Mouse (Mus musculus): ENCODE measurements around the gene Zfp879. TPM values are rescaled to one million over a fixed set of nuclear protein-coding genes. Genes with fewer than 3 reads are reported as not detected.

Gene Zfp879
- polyA plus RNA-seq, 1 experiment from 2014 or later: 1.00 TPM

- DNase-seq (ENCODE audit: low spot score): peak; percentile 8
- Histone ChIP-seq H3K9ac (replicated peaks; ENCODE audit: low read length) (peak within 1 kb of the TSS; percentile 44), H3K4me3 (ENCODE audit: low read depth, low read length) (peak within 1 kb of the TSS; percentile 43), H3K4me1 (ENCODE audit: control insufficient read depth, insufficient read depth, low read length) (peaks cover 8% of the 10 kb centered on the region; the same call in 1 of the 2 replicates), H3K4me2 (ENCODE audit: low read depth, low read length) (peak within 1 kb of the TSS; percentile 90), H3K27ac (replicated peaks; ENCODE audit: low read depth, low read length) (no peak within 1 kb of the TSS), H3K27me3 (ENCODE audit: control insufficient read depth, insufficient read depth, low read length) (peaks cover 37% of the 10 kb centered on the region), H3K36me3 (replicated peaks; ENCODE audit: control insufficient read depth, insufficient read depth, low read depth, low read length) (no peaks in the 10 kb centered on the region), H3K9me3 (replicated peaks; ENCODE audit: control insufficient read depth, low read length) (no peaks in the 10 kb centered on the region)
- no peak for ATAC-seq (replicated peaks; ENCODE audit: insufficient number of reproducible peaks, low FRiP score, low TSS enrichment, low read depth)
- WGBS: 2% methylated on average over 11 of the region's 11 CpGs
These were observed 8.9 kb upstream of the Zfp879 start, which contains the start of gene Grm6 for GRCm38 (mm10) chr11:50850177-50850735. TSS of gene Grm6 (plus strand) at chr11:50850685.

DNA sequence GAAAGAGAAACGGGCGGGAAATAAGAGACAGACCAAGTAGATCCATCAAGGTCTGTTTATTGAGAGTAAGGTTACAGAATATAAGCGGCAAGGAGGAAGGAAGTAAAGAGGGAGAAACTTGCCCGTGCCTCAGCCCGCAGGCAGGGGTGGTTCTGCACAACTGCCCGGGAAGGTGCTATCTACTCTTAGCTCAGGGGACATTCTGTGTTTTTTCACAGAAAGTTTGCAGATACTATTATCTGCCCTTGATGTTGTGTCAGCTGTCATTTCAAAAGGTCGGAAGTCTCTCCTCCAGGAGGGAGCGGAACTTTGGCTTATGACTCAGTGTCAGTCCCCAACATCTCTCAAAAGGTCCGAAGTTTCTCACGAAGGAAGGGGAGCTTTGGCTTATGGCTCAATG, 8.0 kb upstream of the Zfp879 start:
- Histone ChIP-seq H3K4me3 (ENCODE audit: low read depth, low read length) (no peak overlapping the region), H3K4me1 (ENCODE audit: control insufficient read depth, insufficient read depth, low read length) (peaks cover 8% of the 10 kb centered on the region; the same call in 1 of the 2 replicates), H3K9ac (replicated peaks; ENCODE audit: low read length) (no peak overlapping the region), H3K27ac (replicated peaks; ENCODE audit: low read depth, low read length) (no peak overlapping the region), H3K9me3 (replicated peaks; ENCODE audit: control insufficient read depth, low read length) (no peaks in the 10 kb centered on the region), H3K4me2 (ENCODE audit: low read depth, low read length) (no peak overlapping the region), H3K36me3 (replicated peaks; ENCODE audit: control insufficient read depth, insufficient read depth, low read depth, low read length) (no peaks in the 10 kb centered on the region), H3K27me3 (ENCODE audit: control insufficient read depth, insufficient read depth, low read length) (peaks cover 37% of the 10 kb centered on the region)
- ATAC-seq (replicated peaks; ENCODE audit: insufficient number of reproducible peaks, low FRiP score, low TSS enrichment, low read depth) (no peak), DNase-seq (ENCODE audit: low spot score) (no peak)
- 5% methylated on average over 10 of the region's 10 CpGs for WGBS

- no peaks in the 10 kb centered on the region for H3K36me3 ChIP-seq (replicated peaks; ENCODE audit: control insufficient read depth, insufficient read depth, low read depth, low read length)
- ATAC-seq (replicated peaks; ENCODE audit: insufficient number of reproducible peaks, low FRiP score, low TSS enrichment, low read depth) (no peak), DNase-seq (ENCODE audit: low spot score) (no peak)
- H3K4me1 ChIP-seq (ENCODE audit: control insufficient read depth, insufficient read depth, low read length): peaks cover 8% of the 10 kb centered on the region; the same call in 1 of the 2 replicates
- no peaks in the 10 kb centered on the region for H3K9me3 ChIP-seq (replicated peaks; ENCODE audit: control insufficient read depth, low read length)
- no peak overlapping the region for H3K4me3 ChIP-seq (ENCODE audit: low read depth, low read length)
- 43% methylated on average over 3 of the region's 3 CpGs for WGBS
- H3K9ac ChIP-seq (replicated peaks; ENCODE audit: low read length): no peak overlapping the region
- no peak overlapping the region for H3K27ac ChIP-seq (replicated peaks; ENCODE audit: low read depth, low read length)
- no peak overlapping the region for H3K4me2 ChIP-seq (ENCODE audit: low read depth, low read length)
- H3K27me3 ChIP-seq (ENCODE audit: control insufficient read depth, insufficient read depth, low read length): peaks cover 37% of the 10 kb centered on the region
These were observed 7.3 kb upstream of the Zfp879 start for GRCm38 (mm10) chr11:50848520-50849137.

- Histone ChIP-seq H3K36me3 (replicated peaks; ENCODE audit: control insufficient read depth, insufficient read depth, low read depth, low read length) (no peaks in the 10 kb centered on the region), H3K4me1 (ENCODE audit: control insufficient read depth, insufficient read depth, low read length) (peaks cover 8% of the 10 kb centered on the region; the same call in 1 of the 2 replicates), H3K27me3 (ENCODE audit: control insufficient read depth, insufficient read depth, low read length) (peaks cover 33% of the 10 kb centered on the region), H3K9ac (replicated peaks; ENCODE audit: low read length) (no peak overlapping the region), H3K27ac (replicated peaks; ENCODE audit: low read depth, low read length) (no peak overlapping the region), H3K4me2 (ENCODE audit: low read depth, low read length) (no peak overlapping the region), H3K4me3 (ENCODE audit: low read depth, low read length) (no peak overlapping the region), H3K9me3 (replicated peaks; ENCODE audit: control insufficient read depth, low read length) (no peaks in the 10 kb centered on the region)
- 74% methylated on average over 5 of the region's 5 CpGs for WGBS
- no peak for ATAC-seq (replicated peaks; ENCODE audit: insufficient number of reproducible peaks, low FRiP score, low TSS enrichment, low read depth)
- DNase-seq (ENCODE audit: low spot score): no peak
These were observed 5.7 kb upstream of the Zfp879 start for GRCm38 (mm10) chr11:50847047-50847446.

GRCm38 (mm10) chr11:50845951-50846350, 4.6 kb upstream of the Zfp879 start:
- 95% methylated on average over 3 of the region's 3 CpGs for WGBS
- Histone ChIP-seq H3K4me1 (ENCODE audit: control insufficient read depth, insufficient read depth, low read length) (peaks cover 2% of the 10 kb centered on the region; the same call in 1 of the 2 replicates), H3K4me2 (ENCODE audit: low read depth, low read length) (no peak overlapping the region), H3K27me3 (ENCODE audit: control insufficient read depth, insufficient read depth, low read length) (peaks cover 23% of the 10 kb centered on the region), H3K4me3 (ENCODE audit: low read depth, low read length) (no peak overlapping the region), H3K36me3 (replicated peaks; ENCODE audit: control insufficient read depth, insufficient read depth, low read depth, low read length) (no peaks in the 10 kb centered on the region), H3K9ac (replicated peaks; ENCODE audit: low read length) (no peak overlapping the region), H3K27ac (replicated peaks; ENCODE audit: low read depth, low read length) (no peak overlapping the region), H3K9me3 (replicated peaks; ENCODE audit: control insufficient read depth, low read length) (no peaks in the 10 kb centered on the region)
- DNase-seq (ENCODE audit: low spot score): no peak
- ATAC-seq (replicated peaks; ENCODE audit: insufficient number of reproducible peaks, low FRiP score, low TSS enrichment, low read depth): no peak

DNA sequence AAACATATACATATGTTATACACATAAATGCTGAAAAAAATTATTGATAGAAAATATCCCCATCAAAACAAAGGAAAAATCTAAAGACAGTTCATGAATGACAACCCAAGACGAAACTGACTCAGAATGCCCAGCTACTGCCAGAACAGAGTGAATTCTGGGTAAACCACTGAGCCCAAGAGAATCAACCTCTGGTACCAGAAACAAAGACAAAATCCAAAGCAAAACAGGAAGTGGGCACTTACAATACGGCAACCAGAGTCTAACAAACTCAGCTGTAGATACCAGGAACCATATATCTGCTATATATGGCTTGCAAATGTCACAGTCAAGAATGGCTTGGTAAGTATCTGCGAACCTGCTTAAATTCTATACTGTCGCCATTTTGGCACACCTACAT, 5.6 kb downstream of the Zfp879 start:
- Histone ChIP-seq H3K4me2 (ENCODE audit: low read depth, low read length) (no peak overlapping the region), H3K27ac (replicated peaks; ENCODE audit: low read depth, low read length) (no peak overlapping the region), H3K9ac (replicated peaks; ENCODE audit: low read length) (no peak overlapping the region), H3K27me3 (ENCODE audit: control insufficient read depth, insufficient read depth, low read length) (no peaks in the 10 kb centered on the region), H3K36me3 (replicated peaks; ENCODE audit: control insufficient read depth, insufficient read depth, low read depth, low read length) (0 out of 2 replicates have a peak, but pooled peaks cover 2% of the 10 kb centered on the region), H3K9me3 (replicated peaks; ENCODE audit: control insufficient read depth, low read length) (no peaks in the 10 kb centered on the region), H3K4me1 (ENCODE audit: control insufficient read depth, insufficient read depth, low read length) (no peaks in the 10 kb centered on the region), H3K4me3 (ENCODE audit: low read depth, low read length) (no peak overlapping the region)
- 86% methylated on average over 4 of the region's 4 CpGs for WGBS
- DNase-seq (ENCODE audit: low spot score): no peak
- no peak for ATAC-seq (replicated peaks; ENCODE audit: insufficient number of reproducible peaks, low FRiP score, low TSS enrichment, low read depth)

GRCm38 (mm10) chr11:50827010-50827953, 14.1 kb downstream of the Zfp879 start, which contains the start of gene Zfp354c:
TSS of gene Zfp354c (minus strand) at chr11:50827724.
- H3K27ac ChIP-seq (replicated peaks; ENCODE audit: low read depth, low read length): no peak within 1 kb of the TSS
- ATAC-seq (replicated peaks; ENCODE audit: insufficient number of reproducible peaks, low FRiP score, low TSS enrichment, low read depth) (peak; percentile 96), DNase-seq (ENCODE audit: low spot score) (peak; percentile 94)

More at GRCm38 (mm10) chr11:50827010-50827953, 14.1 kb downstream of the Zfp879 start, which contains the start of gene Zfp354c:
- H3K4me3 ChIP-seq (ENCODE audit: low read depth, low read length): peak within 1 kb of the TSS; percentile 53
- H3K9me3 ChIP-seq (replicated peaks; ENCODE audit: control insufficient read depth, low read length): no peaks in the 10 kb centered on the region
- under 1% methylated on average over 45 of the region's 45 CpGs for WGBS
- no peaks in the 10 kb centered on the region for H3K4me1 ChIP-seq (ENCODE audit: control insufficient read depth, insufficient read depth, low read length)
- H3K9ac ChIP-seq (replicated peaks; ENCODE audit: low read length): peak within 1 kb of the TSS; percentile 69
- no peaks in the 10 kb centered on the region for H3K27me3 ChIP-seq (ENCODE audit: control insufficient read depth, insufficient read depth, low read length)
- H3K4me2 ChIP-seq (ENCODE audit: low read depth, low read length): peak within 1 kb of the TSS; percentile 58
- H3K36me3 ChIP-seq (replicated peaks; ENCODE audit: control insufficient read depth, insufficient read depth, low read depth, low read length): peaks cover 11% of the 10 kb centered on the region

Measured in embryonic facial prominence, embryonic 11.5 days (tissue).